Mouse (Mus musculus) heart, postnatal 0 days (tissue): ENCODE measurements at regions not wholly inside any gene's neighbourhood (a gene's known extent, or its start where the extent isn't known, plus 50 kb on each side); places are given as distances from the start of the nearest gene placed in this dataset.

Experiments used
- ATAC-seq: fragments of 200-750 bp; cut with Nextera tagmentation; 2 replicates; pipeline ENCODE4 v1.8.0; 2017; ENCODE audit warnings: low read depth, moderate number of reproducible peaks, moderate library complexity; ENCODE audit not compliant: insufficient read depth
- DNase-seq: peaks from one replicate; pipeline ENCODE4 v3.0.0-alpha.2; 2016; ENCODE audit warnings: low spot score
- H3K27ac ChIP-seq: fragments of 300-500 bp; sonication (generic); 2 replicates; pipeline ENCODE4 v1.5.1; 2014; ENCODE audit warnings: low read depth, mild to moderate bottlenecking
- H3K27me3 ChIP-seq: fragments of 300-500 bp; sonication (generic); 2 replicates; pipeline ENCODE4 v1.6.1; 2014; ENCODE audit warnings: low read length, mixed read lengths; ENCODE audit not compliant: control insufficient read depth, insufficient read depth
- H3K36me3 ChIP-seq: fragments of 300-500 bp; sonication (generic); replicated peaks from 2 replicates; pipeline ENCODE4 v1.6.1; 2014; ENCODE audit warnings: low read length, mixed read lengths; ENCODE audit not compliant: control insufficient read depth, insufficient read depth
- H3K4me1 ChIP-seq: fragments of 300-500 bp; sonication (generic); 2 replicates; pipeline ENCODE4 v1.6.1; 2014; ENCODE audit warnings: antibody characterized with exemption; ENCODE audit not compliant: control insufficient read depth, insufficient read depth
- H3K4me2 ChIP-seq: fragments of 300-500 bp; sonication (generic); 2 replicates; pipeline ENCODE4 v1.6.1; 2014; ENCODE audit warnings: low read depth, mild to moderate bottlenecking, low read length, moderate library complexity
- H3K4me3 ChIP-seq: fragments of 300-500 bp; sonication (generic); 2 replicates; pipeline ENCODE4 v1.5.1; 2014; ENCODE audit warnings: low read depth, low read length
- H3K9ac ChIP-seq: fragments of 300-500 bp; sonication (generic); replicated peaks from 2 replicates; pipeline ENCODE4 v1.6.1; 2014; ENCODE audit warnings: low read depth, low read length, mixed read lengths
- H3K9me3 ChIP-seq: fragments of 300-500 bp; sonication (generic); replicated peaks from 2 replicates; pipeline ENCODE4 v1.6.1; 2016; ENCODE audit warnings: low read length; ENCODE audit not compliant: control insufficient read depth
- CTCF ChIP-seq: IDR thresholded peaks from 2 replicates; pipeline ENCODE4 v1.5.1; 2016; ENCODE audit warnings: antibody characterized with exemption, control low read depth, low read depth
- EP300 ChIP-seq: IDR thresholded peaks from 2 replicates; pipeline ENCODE4 v1.6.1; 2016; ENCODE audit warnings: antibody characterized with exemption, low read depth
- whole genome bisulfite sequencing: fragments of 180-500 bp; shearing (Covaris S2); extraction: QIAGEN DNeasy Blood & Tissue Kit; methylation state at CpG from one replicate; pipeline ENCODE4 v1.1.7; 2014; 5-methylcytosine and 5-hydroxymethylcytosine counted together

- no peaks in the 10 kb centered on the region for H3K36me3 ChIP-seq
- TF ChIP-seq CTCF (no peak), EP300 (no peak)
- DNase-seq (no peak), ATAC-seq (no peak)
- no peak overlapping the region for H3K4me2 ChIP-seq
- H3K4me3 ChIP-seq: no peak overlapping the region
- WGBS: 56% methylated on average over 4 of the region's 4 CpGs
- H3K27ac ChIP-seq: no peak overlapping the region
- H3K9me3 ChIP-seq: no peaks in the 10 kb centered on the region
- H3K27me3 ChIP-seq: no peaks in the 10 kb centered on the region
- no peak overlapping the region for H3K9ac ChIP-seq
- H3K4me1 ChIP-seq: no peaks in the 10 kb centered on the region
Measured at GRCm38 (mm10) chr12:49484070-49484770, 99.2 kb downstream of the Gm43517 start.

DNA sequence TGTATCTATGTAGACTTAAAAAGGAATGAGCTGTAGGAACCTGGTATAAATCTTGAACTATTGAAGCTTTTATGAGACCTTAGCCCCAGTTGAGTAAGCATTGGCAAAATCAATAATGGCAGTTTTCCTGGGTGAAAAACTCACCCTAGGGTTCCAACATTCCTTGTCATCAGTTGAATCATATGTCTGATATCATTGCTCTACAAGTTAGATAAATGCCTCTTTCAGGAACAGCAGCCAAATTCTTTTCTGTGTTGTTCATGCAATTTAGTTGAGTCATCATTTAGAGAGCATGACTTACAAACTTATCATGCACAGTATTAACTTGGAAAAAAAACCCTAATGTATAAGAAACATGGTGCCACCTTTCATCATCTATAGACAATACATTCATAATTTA lies 128.2 kb downstream of the Gm43517 start:
- Histone ChIP-seq H3K4me3 (no peak overlapping the region), H3K9ac (no peak overlapping the region), H3K4me1 (no peaks in the 10 kb centered on the region), H3K36me3 (no peaks in the 10 kb centered on the region), H3K27me3 (no peaks in the 10 kb centered on the region), H3K27ac (no peak overlapping the region), H3K9me3 (no peaks in the 10 kb centered on the region), H3K4me2 (no peak overlapping the region)
- DNase-seq: no peak
- no peak for ATAC-seq
- TF ChIP-seq CTCF: no peak
- no peak for TF ChIP-seq EP300

DNA sequence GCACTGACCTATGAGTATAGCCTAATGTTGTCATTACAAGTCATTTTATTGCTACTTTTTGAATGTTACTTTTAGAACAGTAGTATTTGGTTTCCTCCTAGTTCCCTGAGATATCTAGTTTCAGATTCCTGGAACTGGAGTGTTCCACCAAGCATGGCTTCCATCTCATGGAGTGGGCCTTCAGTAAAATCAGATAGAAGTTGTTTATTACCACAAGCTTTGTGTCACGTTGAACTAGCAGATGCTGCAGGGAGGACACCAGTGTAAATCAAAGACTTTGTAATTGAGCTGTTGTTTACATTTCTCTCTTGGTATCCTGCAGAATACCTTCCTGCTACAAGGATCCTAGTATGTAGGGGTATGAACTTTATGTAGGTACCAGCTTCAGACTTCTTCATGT lies 129.6 kb downstream of the Gm43517 start:
- H3K27me3 ChIP-seq: no peaks in the 10 kb centered on the region
- WGBS: 51% methylated on average over 1 of the region's 1 CpGs
- H3K36me3 ChIP-seq: no peaks in the 10 kb centered on the region
- ATAC-seq (no peak), DNase-seq (no peak)
- no peak for TF ChIP-seq EP300
- no peak for TF ChIP-seq CTCF
- H3K4me3 ChIP-seq: no peak overlapping the region
- H3K4me2 ChIP-seq: no peak overlapping the region
- H3K9me3 ChIP-seq: no peaks in the 10 kb centered on the region
- H3K9ac ChIP-seq: no peak overlapping the region
- no peak overlapping the region for H3K27ac ChIP-seq
- no peaks in the 10 kb centered on the region for H3K4me1 ChIP-seq
